Mouse (Mus musculus) stomach, embryonic 16.5 days (tissue): ENCODE data around the gene Stat3. TPM values are rescaled to one million over a fixed set of nuclear protein-coding genes. Genes with fewer than 3 reads are reported as not detected.
A peak's percentile ranks its signal among the peaks of the same experiment; 100 is the strongest.

Experiments used
- ATAC-seq: fragments of 200-750 bp; cut with Nextera tagmentation; 2 replicates; pipeline ENCODE4 v1.8.0; 2017; ENCODE audit warnings: moderate number of reproducible peaks, moderate TSS enrichment; ENCODE audit not compliant: insufficient read depth, low FRiP score
- H3K27ac ChIP-seq: fragments of 300-500 bp; sonication (generic); 2 replicates; pipeline ENCODE4 v1.5.1; 2014; ENCODE audit warnings: low read length
- H3K27me3 ChIP-seq: fragments of 300-500 bp; sonication (generic); 2 replicates; pipeline ENCODE4 v1.6.1; 2014; ENCODE audit warnings: low read length, control low read depth, mixed read lengths; ENCODE audit not compliant: control insufficient read depth, insufficient read depth
- H3K36me3 ChIP-seq: fragments of 300-500 bp; sonication (generic); 2 replicates; pipeline ENCODE4 v1.6.1; 2014; ENCODE audit warnings: low read length; ENCODE audit not compliant: control insufficient read depth, insufficient read depth
- H3K4me1 ChIP-seq: fragments of 300-500 bp; sonication (generic); 2 replicates; pipeline ENCODE4 v1.6.1; 2014; ENCODE audit warnings: low read length, control low read depth, mixed read lengths; ENCODE audit not compliant: control insufficient read depth, insufficient read depth
- H3K4me2 ChIP-seq: fragments of 300-500 bp; sonication (generic); 2 replicates; pipeline ENCODE4 v1.6.1; 2014; ENCODE audit warnings: low read depth, low read length, mixed read lengths
- H3K4me3 ChIP-seq: fragments of 300-500 bp; sonication (generic); replicated peaks from 2 replicates; pipeline ENCODE4 v1.5.1; 2014; ENCODE audit warnings: mild to moderate bottlenecking, low read length
- H3K9ac ChIP-seq: fragments of 300-500 bp; sonication (generic); 2 replicates; pipeline ENCODE4 v1.6.1; 2014; ENCODE audit warnings: low read length
- H3K9me3 ChIP-seq: fragments of 300-500 bp; sonication (generic); replicated peaks from 2 replicates; pipeline ENCODE4 v1.6.1; 2016; ENCODE audit warnings: low read length, control low read depth; ENCODE audit not compliant: control insufficient read depth
- WGBS: fragments of 180-500 bp; shearing (Covaris S2); extraction: QIAGEN DNeasy Blood & Tissue Kit; methylation state at CpG from one replicate; pipeline ENCODE4 v1.1.7; 2014; 5-methylcytosine and 5-hydroxymethylcytosine counted together
- polyA plus RNA-seq: library from polyadenylated mRNA; unstranded; fragments of >200 nt; fragmentation: Nextera tagmentation; extraction: Ambion mirVana; gene quantifications from 2 replicates; pipeline ENCODE4 v1.2.1, GENCODE M21; 2015

The Stat3 gene
- polyA plus RNA-seq = 47.2 and 56.1 TPM in 2 replicates

DNA sequence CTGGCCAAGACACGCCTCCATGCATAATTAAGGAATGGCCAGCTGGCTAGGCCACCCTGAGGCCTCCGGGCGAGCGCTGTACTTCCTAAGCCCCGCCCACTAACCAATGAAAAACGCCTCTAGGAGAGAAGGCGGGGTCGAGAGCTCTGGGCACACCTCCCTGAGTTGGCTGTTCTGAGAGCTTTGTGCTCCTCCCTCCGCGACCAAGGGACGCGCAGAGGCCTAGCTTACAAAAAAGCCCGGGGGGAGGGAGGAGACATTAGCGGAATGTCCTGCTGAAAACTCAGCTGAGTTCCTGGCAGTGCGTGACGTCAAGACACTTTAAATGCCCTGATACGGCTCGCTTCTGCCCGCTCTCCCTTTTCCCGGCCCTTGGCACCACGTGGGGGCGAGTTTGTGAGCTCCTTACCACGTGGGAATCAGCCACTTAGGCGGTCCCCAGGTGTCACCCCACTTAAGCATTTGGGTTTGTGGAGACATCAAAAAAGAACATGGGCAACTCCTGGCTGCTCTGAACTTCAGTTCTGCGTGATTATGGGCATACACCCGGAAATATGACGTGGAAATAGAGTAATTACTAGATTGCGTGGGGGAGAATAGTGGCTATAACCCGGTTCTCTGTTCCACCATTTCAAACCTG, at the start of gene Stat3:
Gene Stat3 (minus strand): TSS at position 29 of the 640 bp plus-strand sequence.
- Histone ChIP-seq H3K4me3 (peak within 1 kb of the TSS; percentile 93), H3K36me3 (no peaks in the 10 kb centered on the region), H3K27ac (peak within 1 kb of the TSS; percentile 89), H3K27me3 (no peaks in the 10 kb centered on the region), H3K9ac (peak within 1 kb of the TSS; percentile 86), H3K4me1 (peaks cover 16% of the 10 kb centered on the region), H3K9me3 (no peaks in the 10 kb centered on the region), H3K4me2 (peak within 1 kb of the TSS; percentile 85)
- ATAC-seq = peak; percentile 99
- under 1% methylated on average over 29 of the region's 29 CpGs for WGBS

- Histone ChIP-seq H3K27ac (no peak overlapping the region), H3K27me3 (no peaks in the 10 kb centered on the region), H3K36me3 (no peaks in the 10 kb centered on the region), H3K4me2 (no peak overlapping the region), H3K9ac (no peak overlapping the region), H3K4me1 (no peaks in the 10 kb centered on the region), H3K9me3 (no peaks in the 10 kb centered on the region), H3K4me3 (no peak overlapping the region)
- 83% methylated on average over 3 of the region's 3 CpGs for WGBS
- ATAC-seq = no peak
Measured at GRCm38 (mm10) chr11:100988674-100989073, 49.3 kb upstream of the Stat3 start.

GRCm38 (mm10) chr11:100985607-100986006, 46.3 kb upstream of the Stat3 start:
- H3K4me1 ChIP-seq = peaks cover 3% of the 10 kb centered on the region; the same call in 1 of the 2 replicates
- H3K36me3 ChIP-seq = no peaks in the 10 kb centered on the region
- no peak overlapping the region for H3K27ac ChIP-seq
- no peak overlapping the region for H3K4me2 ChIP-seq
- H3K4me3 ChIP-seq = no peak overlapping the region
- H3K9ac ChIP-seq = no peak overlapping the region
- WGBS = 57% methylated on average over 3 of the region's 3 CpGs
- no peaks in the 10 kb centered on the region for H3K27me3 ChIP-seq
- no peaks in the 10 kb centered on the region for H3K9me3 ChIP-seq
- ATAC-seq = no peak

GRCm38 (mm10) chr11:100983778-100984131, 44.4 kb upstream of the Stat3 start:
- Histone ChIP-seq H3K27ac (no peak overlapping the region), H3K4me3 (no peak overlapping the region), H3K9ac (no peak overlapping the region), H3K4me1 (peaks cover 11% of the 10 kb centered on the region; the same call in 1 of the 2 replicates), H3K36me3 (no peaks in the 10 kb centered on the region), H3K9me3 (no peaks in the 10 kb centered on the region), H3K4me2 (0 out of 2 replicates have a peak overlapping the region, but pooled peaks have one; percentile 59), H3K27me3 (no peaks in the 10 kb centered on the region)
- WGBS = 58% methylated on average over 7 of the region's 7 CpGs
- ATAC-seq = no peak

GRCm38 (mm10) chr11:100983125-100983777, 43.9 kb upstream of the Stat3 start:
- no peaks in the 10 kb centered on the region for H3K9me3 ChIP-seq
- H3K9ac ChIP-seq = peak overlapping the region; percentile 71
- H3K4me3 ChIP-seq = peak overlapping the region; percentile 45
- peak overlapping the region; percentile 59 for H3K4me2 ChIP-seq
- peaks cover 11% of the 10 kb centered on the region; the same call in 1 of the 2 replicates for H3K4me1 ChIP-seq
- no peaks in the 10 kb centered on the region for H3K36me3 ChIP-seq
- 3% methylated on average over 20 of the region's 20 CpGs for WGBS
- H3K27ac ChIP-seq = no peak overlapping the region; the same call in 1 of the 2 replicates
- no peaks in the 10 kb centered on the region for H3K27me3 ChIP-seq
- peak; percentile 79 for ATAC-seq

- Histone ChIP-seq H3K4me1 (peaks cover 11% of the 10 kb centered on the region; the same call in 1 of the 2 replicates), H3K27me3 (no peaks in the 10 kb centered on the region), H3K9me3 (no peaks in the 10 kb centered on the region), H3K9ac (no peak overlapping the region), H3K36me3 (no peaks in the 10 kb centered on the region), H3K4me3 (no peak overlapping the region), H3K4me2 (no peak overlapping the region), H3K27ac (no peak overlapping the region)
- no peak for ATAC-seq
- 29% methylated on average over 8 of the region's 8 CpGs for WGBS
Measured at GRCm38 (mm10) chr11:100982087-100982486, 42.7 kb upstream of the Stat3 start.

GRCm38 (mm10) chr11:100981236-100981635, 41.9 kb upstream of the Stat3 start:
- H3K9me3 ChIP-seq = no peaks in the 10 kb centered on the region
- no peaks in the 10 kb centered on the region for H3K27me3 ChIP-seq
- ATAC-seq = no peak
- H3K36me3 ChIP-seq = no peaks in the 10 kb centered on the region
- 66% methylated on average over 3 of the region's 3 CpGs for WGBS
- H3K9ac ChIP-seq = no peak overlapping the region
- H3K4me1 ChIP-seq = peaks cover 11% of the 10 kb centered on the region; the same call in 1 of the 2 replicates
- H3K27ac ChIP-seq = no peak overlapping the region
- H3K4me2 ChIP-seq = no peak overlapping the region
- H3K4me3 ChIP-seq = no peak overlapping the region

DNA sequence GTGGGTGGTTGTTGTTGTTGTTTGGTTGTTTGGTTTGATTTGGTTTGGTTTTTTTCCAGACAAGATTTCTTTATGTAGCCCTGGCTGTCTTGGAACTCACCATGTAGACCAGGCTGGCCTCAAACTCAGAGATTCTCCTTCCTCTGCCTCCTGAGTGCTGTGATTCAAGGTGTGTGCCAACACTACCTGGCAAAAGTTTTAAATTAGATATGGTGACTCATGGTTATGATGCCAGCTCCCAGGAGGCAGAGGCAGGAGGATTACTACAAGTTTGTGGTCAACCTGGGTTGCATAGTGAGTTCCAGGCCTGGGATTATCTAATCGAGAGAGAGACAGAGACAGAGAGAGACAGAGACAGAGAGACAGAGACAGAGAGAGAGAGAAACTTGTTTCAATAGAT, 41.1 kb upstream of the Stat3 start:
- 79% methylated on average over 1 of the region's 1 CpGs for WGBS
- no peak for ATAC-seq
- peak overlapping the region; percentile 75 for H3K27ac ChIP-seq

GRCm38 (mm10) chr11:100979887-100980286, 40.5 kb upstream of the Stat3 start:
- H3K4me1 ChIP-seq = peaks cover 11% of the 10 kb centered on the region; the same call in 1 of the 2 replicates
- 0 out of 2 replicates have a peak overlapping the region, but pooled peaks have one; percentile 8 for H3K9ac ChIP-seq
- H3K4me2 ChIP-seq = no peak overlapping the region
- peak; percentile 67 for ATAC-seq
- no peaks in the 10 kb centered on the region for H3K9me3 ChIP-seq
- 27% methylated on average over 8 of the region's 8 CpGs for WGBS
- no peaks in the 10 kb centered on the region for H3K27me3 ChIP-seq
- H3K36me3 ChIP-seq = no peaks in the 10 kb centered on the region
- H3K27ac ChIP-seq = peak overlapping the region; percentile 75
- no peak overlapping the region for H3K4me3 ChIP-seq

More for the DNA sequence above, 41.1 kb upstream of the Stat3 start:
- no peaks in the 10 kb centered on the region for H3K36me3 ChIP-seq
- H3K27me3 ChIP-seq = no peaks in the 10 kb centered on the region
- H3K4me3 ChIP-seq = no peak overlapping the region
- H3K4me2 ChIP-seq = no peak overlapping the region
- H3K4me1 ChIP-seq = peaks cover 11% of the 10 kb centered on the region; the same call in 1 of the 2 replicates
- no peak overlapping the region for H3K9ac ChIP-seq
- no peaks in the 10 kb centered on the region for H3K9me3 ChIP-seq
